Mouse (Mus musculus) myocyte (in vitro differentiated cells): ENCODE measurements around the gene Olfr1447. TPM values are rescaled to one million over a fixed set of nuclear protein-coding genes. Genes with fewer than 3 reads are reported as not detected.

Experiments
- H3K27me3 ChIP-seq: one replicate; pipeline ENCODE4 v1.6.1; 2011; ENCODE audit not compliant: control insufficient read depth, insufficient read depth, insufficient read length
- H3K36me3 ChIP-seq: one replicate; pipeline ENCODE4 v1.6.1; 2011; ENCODE audit not compliant: control insufficient read depth, insufficient read depth
- H3K4me2 ChIP-seq: one replicate; pipeline ENCODE4 v1.6.1; 2011; ENCODE audit warnings: low read depth, control low read depth
- H3K4me3 ChIP-seq: one replicate; pipeline ENCODE4 v1.5.1; 2011; ENCODE audit warnings: mild to moderate bottlenecking, control low read depth, moderate library complexity
- H3K79me2 ChIP-seq: one replicate; pipeline ENCODE4 v1.6.1; 2011; ENCODE audit not compliant: control insufficient read depth, insufficient read depth
- H3ac ChIP-seq: one replicate; pipeline ENCODE4 v1.6.1; 2011; ENCODE audit not compliant: control insufficient read depth, insufficient read length
- CEBPB ChIP-seq: IDR thresholded peaks from 2 replicates; pipeline ENCODE4 v1.6.1; 2011; ENCODE audit warnings: mild to moderate bottlenecking, moderate library complexity; ENCODE audit not compliant: poor library complexity, insufficient read depth, severe bottlenecking
- E2F4 ChIP-seq: IDR thresholded peaks from one replicate; pipeline ENCODE4 v1.6.1; 2011; ENCODE audit warnings: mild to moderate bottlenecking, control low read depth, moderate library complexity; ENCODE audit not compliant: insufficient read depth
- MAX ChIP-seq: IDR thresholded peaks from one replicate; pipeline ENCODE4 v1.6.1; 2011; ENCODE audit warnings: low read depth, mild to moderate bottlenecking, control low read depth
- MYOD1 ChIP-seq, 3 experiments: IDR thresholded peaks; one replicate each; pipeline ENCODE4 v1.6.1; 2011; ENCODE audit warnings: control low read depth in 2 of 3, low read depth in 2 of 3, mild to moderate bottlenecking in 2 of 3, moderate library complexity in 1 of 3; ENCODE audit not compliant: insufficient read length in 2 of 3, control insufficient read depth in 1 of 3
- MYOG ChIP-seq, 3 experiments: IDR thresholded peaks; one replicate each; pipeline ENCODE4 v1.6.1; 2011; ENCODE audit warnings: control low read depth in 2 of 3, low read depth in 2 of 3, mild to moderate bottlenecking in 2 of 3; ENCODE audit not compliant: insufficient read length in 2 of 3, control insufficient read depth in 1 of 3, insufficient read depth in 1 of 3
- POLR2A ChIP-seq: IDR thresholded peaks from one replicate; pipeline ENCODE4 v1.6.1; 2011; ENCODE audit warnings: low read depth, mild to moderate bottlenecking, control low read depth, moderate library complexity; ENCODE audit not compliant: insufficient read length
- POLR2AphosphoS2 ChIP-seq: IDR thresholded peaks from one replicate; pipeline ENCODE4 v1.6.1; 2011; ENCODE audit warnings: low read depth, control low read depth; ENCODE audit not compliant: insufficient read length
- REST ChIP-seq: IDR thresholded peaks from one replicate; pipeline ENCODE4 v1.6.1; 2011; ENCODE audit warnings: mild to moderate bottlenecking, control low read depth, moderate library complexity; ENCODE audit not compliant: insufficient read depth, insufficient read length
- SRF ChIP-seq: IDR thresholded peaks from one replicate; pipeline ENCODE4 v1.6.1; 2011; ENCODE audit warnings: low read depth; ENCODE audit not compliant: control insufficient read depth, insufficient read length
- TCF12 ChIP-seq: IDR thresholded peaks from one replicate; pipeline ENCODE4 v1.6.1; 2011; ENCODE audit warnings: mild to moderate bottlenecking, control low read depth; ENCODE audit not compliant: poor library complexity, insufficient read depth, severe bottlenecking
- TCF3 ChIP-seq: IDR thresholded peaks from one replicate; pipeline ENCODE4 v1.6.1; 2011; ENCODE audit warnings: low read depth, control low read depth; ENCODE audit not compliant: insufficient read length
- USF1 ChIP-seq: IDR thresholded peaks from one replicate; pipeline ENCODE4 v1.6.1; 2011; ENCODE audit warnings: low read depth, mild to moderate bottlenecking, control low read depth, moderate library complexity
- polyA plus RNA-seq: library from polyadenylated mRNA; unstranded; fragments of >200 nt; fragmentation: generic; extraction: Trizol; gene quantifications from one replicate; pipeline ENCODE4 v1.2.1, GENCODE M21; 2012; ENCODE audit warnings: missing spikeins

Olfr1447 gene
- polyA plus RNA-seq, 1 experiment = not detected

- no peak within 1 kb of the TSS for H3ac ChIP-seq
- H3K79me2 ChIP-seq = no peaks in the 10 kb centered on the region
- TF ChIP-seq MYOD1 (IDR thresholded peaks at IDR 0.05; ENCODE audit: control insufficient read depth in 1 of 3, insufficient read length in 2 of 3, low read depth in 2 of 3) = no peak
Observed at GRCm38 (mm10) chr19:12883555-12883954, 20.0 kb downstream of the Olfr1447 start, which contains the start of gene Olfr1445. Gene Olfr1445, plus strand, starts transcription at chr19:12883855.

DNA sequence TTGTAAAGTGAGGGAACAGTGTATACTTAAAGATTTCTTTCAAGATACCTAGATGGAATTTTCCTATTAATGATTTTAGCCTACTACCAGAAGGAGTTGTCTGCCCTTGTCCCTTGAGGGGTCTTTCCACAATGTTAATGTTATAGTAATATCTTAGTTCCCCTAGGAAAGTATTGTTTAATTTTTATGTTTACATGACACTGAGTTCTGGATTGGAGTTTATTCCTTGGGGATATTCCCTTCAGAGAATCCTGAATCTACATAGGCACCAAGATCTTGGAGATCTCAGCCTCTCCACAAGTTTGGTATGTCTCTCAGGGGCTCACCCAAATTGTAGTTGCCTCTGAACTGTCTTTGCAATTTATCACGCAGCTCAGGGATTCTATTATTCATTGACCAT lies 46.6 kb downstream of the Olfr1447 start, which contains the start of gene Olfr1444:
TSS of gene Olfr1444 (plus strand) at position 301 of the 400 bp plus-strand sequence.
- TF ChIP-seq E2F4 = no peak
- no peak for TF ChIP-seq POLR2A
- no peak for TF ChIP-seq SRF
- no peak for TF ChIP-seq CEBPB
- TF ChIP-seq MAX = no peak
- TF ChIP-seq MYOG (IDR thresholded peaks at IDR 0.05; ENCODE audit: control insufficient read depth in 1 of 3, insufficient read depth in 1 of 3, insufficient read length in 2 of 3, low read depth in 2 of 3) = no peak
- no peak for TF ChIP-seq TCF3
- TF ChIP-seq REST = no peak
- no peak for TF ChIP-seq POLR2AphosphoS2
- no peak for TF ChIP-seq TCF12
- TF ChIP-seq USF1 = no peak
- no peak for TF ChIP-seq MYOD1 (IDR thresholded peaks at IDR 0.05; ENCODE audit: control insufficient read depth in 1 of 3, insufficient read length in 2 of 3, low read depth in 2 of 3)
- Histone ChIP-seq H3K36me3 (no peaks in the 10 kb centered on the region), H3K79me2 (no peaks in the 10 kb centered on the region), H3K4me3 (no peak within 1 kb of the TSS), H3K4me2 (no peak within 1 kb of the TSS), H3ac (no peak within 1 kb of the TSS), H3K27me3 (no peaks in the 10 kb centered on the region)

More at GRCm38 (mm10) chr19:12883555-12883954, 20.0 kb downstream of the Olfr1447 start, which contains the start of gene Olfr1445:
- H3K4me3 ChIP-seq = no peak within 1 kb of the TSS
- H3K27me3 ChIP-seq = no peaks in the 10 kb centered on the region
- no peak within 1 kb of the TSS for H3K4me2 ChIP-seq
- no peaks in the 10 kb centered on the region for H3K36me3 ChIP-seq

Other genes with a start within 250 kb of the Olfr1447 start
- not detected for gene Olfr1442, start 233.3 kb downstream of the Olfr1447 start, polyA plus RNA-seq
- not detected for gene Olfr1443, start 225.6 kb downstream of the Olfr1447 start, polyA plus RNA-seq
- gene Keg1, start 208.0 kb downstream of the Olfr1447 start, polyA plus RNA-seq = not detected
- gene Cntf, start 138.1 kb downstream of the Olfr1447 start, polyA plus RNA-seq = 1.0 TPM
- gene Zfp91, start 107.6 kb downstream of the Olfr1447 start, polyA plus RNA-seq = 28.9 TPM
- 0.18 TPM for gene Lpxn, start 107.5 kb downstream of the Olfr1447 start, polyA plus RNA-seq
- gene Gm5244, start 57.1 kb downstream of the Olfr1447 start, polyA plus RNA-seq = not detected
- not detected for gene Olfr1444, start 46.5 kb downstream of the Olfr1447 start, polyA plus RNA-seq
- gene Olfr1445, start 19.9 kb downstream of the Olfr1447 start, polyA plus RNA-seq = not detected
- not detected for gene Olfr1446, start 10.2 kb downstream of the Olfr1447 start, polyA plus RNA-seq
- gene Olfr1448, start 20.7 kb upstream of the Olfr1447 start, polyA plus RNA-seq = not detected
- gene Olfr1449, start 27.1 kb upstream of the Olfr1447 start, polyA plus RNA-seq = not detected
- not detected for gene Olfr1450, start 46.5 kb upstream of the Olfr1447 start, polyA plus RNA-seq
- not detected for gene Olfr1451, start 91.3 kb upstream of the Olfr1447 start, polyA plus RNA-seq
- not detected for gene Olfr1453, start 124.6 kb upstream of the Olfr1447 start, polyA plus RNA-seq
- not detected for gene Olfr1454, start 156.9 kb upstream of the Olfr1447 start, polyA plus RNA-seq
- not detected for gene Olfr1457, start 194.1 kb upstream of the Olfr1447 start, polyA plus RNA-seq
- gene Olfr1458, start 203.0 kb upstream of the Olfr1447 start, polyA plus RNA-seq = not detected
- gene Olfr1459, start 245.8 kb upstream of the Olfr1447 start, polyA plus RNA-seq = 0.01 TPM